Mouse (Mus musculus) heart, postnatal 36 days (tissue): ENCODE measurements around the gene Cel. TPM values are rescaled to one million over a fixed set of nuclear protein-coding genes. Genes with fewer than 3 reads are reported as not detected.

Source experiments
- DNase-seq, 2 experiments: peaks; one replicate each; pipeline ENCODE4 v3.0.0; 2021 to 2022
- intact Hi-C: fragments of 180-260 bp; cut with DNase I; formaldehyde crosslinking; loops from one replicate; pipeline ENCODE4 v1.15.1; 2025
- total RNA-seq, 2 experiments: library from RNA; stranded (reverse); gene quantifications; 2 replicates each; pipeline ENCODE4 v1.2.3; 2021

Gene Cel
- total RNA-seq: not detected

DNA sequence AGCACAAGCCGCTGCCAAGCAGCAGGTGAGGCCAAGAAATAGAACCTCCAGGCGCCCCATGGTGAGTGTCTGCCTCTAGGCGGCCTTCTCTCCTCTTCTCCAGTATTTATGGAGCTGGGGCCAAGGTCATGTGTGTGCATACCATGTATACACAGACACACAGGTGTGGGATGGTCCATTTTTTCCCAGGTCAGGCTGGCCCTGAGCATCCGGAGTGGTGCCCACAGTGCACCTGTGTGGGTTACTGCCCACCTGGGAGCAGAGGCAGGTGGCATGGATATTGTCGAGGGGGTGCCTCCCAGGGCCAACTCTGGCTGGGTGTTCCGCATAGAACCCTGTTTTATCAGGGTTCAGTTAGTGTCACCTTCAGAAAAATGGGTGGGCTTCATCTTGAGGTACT is at the start of gene Cel:
Cel (minus strand) TSS at position 101 of the 400 bp plus-strand sequence.
- intact Hi-C loops: no loop called here
- DNase-seq: no peak

- no peak for DNase-seq
- intact Hi-C loops: no loop called here
Measured at GRCm38 (mm10) chr2:28612436-28613063, 49.3 kb upstream of the Cel start.

DNA sequence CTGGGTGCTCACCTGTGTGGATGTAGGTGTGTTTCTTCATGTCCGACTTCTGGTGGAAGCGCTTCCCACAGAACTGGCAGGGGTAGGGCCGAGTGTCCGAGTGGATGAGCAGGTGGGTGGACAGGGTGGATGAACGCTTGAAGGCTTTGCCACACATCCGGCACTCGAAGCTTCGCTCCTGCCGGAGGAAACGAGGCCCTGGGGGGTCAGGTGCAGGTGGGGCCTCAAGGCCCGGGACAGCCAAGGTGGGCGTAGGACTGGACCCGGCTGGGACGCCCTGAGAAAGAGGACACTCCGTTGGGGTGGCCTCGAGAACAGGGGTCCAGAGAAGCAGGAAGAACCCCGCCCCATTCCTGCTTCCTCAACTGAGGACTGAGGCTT is 48.2 kb upstream of the Cel start:
- intact Hi-C loops: no loop called here
- DNase-seq: no peak

GRCm38 (mm10) chr2:28610716-28611406 is 47.7 kb upstream of the Cel start:
- DNase-seq: no peak
- intact Hi-C loops: no loop called here

- intact Hi-C loops: no loop called here
- no peak for DNase-seq
Measured at GRCm38 (mm10) chr2:28609851-28610250, 46.6 kb upstream of the Cel start.

DNA sequence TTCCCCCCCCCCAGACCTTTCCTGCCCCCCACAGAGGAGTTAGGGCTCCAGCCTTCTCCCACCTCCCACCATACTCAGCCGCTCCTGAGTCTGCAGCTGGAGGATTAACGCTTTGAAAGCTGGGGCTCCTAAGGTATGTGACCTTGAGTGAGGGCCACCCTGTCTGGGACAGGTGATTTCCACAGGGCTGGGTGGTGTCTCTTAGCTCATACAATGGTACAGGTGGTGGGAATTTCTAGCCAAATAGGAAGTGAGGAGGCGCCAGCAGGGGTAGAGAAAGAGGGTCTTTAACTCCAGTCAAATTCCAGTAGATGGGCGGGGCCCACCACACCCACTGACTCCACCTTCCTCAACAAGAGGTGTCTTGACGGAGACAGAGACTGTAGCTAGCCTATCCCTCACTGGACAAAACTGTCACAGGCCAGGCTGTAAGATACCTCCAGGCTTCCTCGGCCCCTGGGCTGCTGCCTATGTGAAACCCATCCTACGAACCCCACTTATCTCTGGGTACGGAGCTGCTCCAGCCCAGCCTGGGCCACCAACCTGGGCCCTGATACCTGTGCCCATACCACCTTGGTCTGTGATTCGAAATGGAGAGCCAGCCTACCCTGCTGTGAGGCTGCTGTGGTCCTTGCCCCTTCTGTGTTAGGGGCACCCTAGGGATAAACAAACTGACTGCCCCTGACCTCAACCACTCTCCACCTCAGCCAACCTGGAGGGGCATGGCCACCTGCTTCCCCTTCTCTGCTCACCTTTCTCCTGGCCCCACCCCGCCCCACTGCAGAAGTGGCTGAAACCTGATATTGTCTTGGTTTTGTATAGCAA is 44.4 kb upstream of the Cel start:
- DNase-seq: no peak
- intact Hi-C loops: no loop called here

- intact Hi-C loops: no loop called here
- no peak for DNase-seq
Measured at GRCm38 (mm10) chr2:28606601-28607340, 43.6 kb upstream of the Cel start.

- intact Hi-C loops: no loop called here
- no peak for DNase-seq
Measured at GRCm38 (mm10) chr2:28605789-28606541, 42.8 kb upstream of the Cel start.

DNA sequence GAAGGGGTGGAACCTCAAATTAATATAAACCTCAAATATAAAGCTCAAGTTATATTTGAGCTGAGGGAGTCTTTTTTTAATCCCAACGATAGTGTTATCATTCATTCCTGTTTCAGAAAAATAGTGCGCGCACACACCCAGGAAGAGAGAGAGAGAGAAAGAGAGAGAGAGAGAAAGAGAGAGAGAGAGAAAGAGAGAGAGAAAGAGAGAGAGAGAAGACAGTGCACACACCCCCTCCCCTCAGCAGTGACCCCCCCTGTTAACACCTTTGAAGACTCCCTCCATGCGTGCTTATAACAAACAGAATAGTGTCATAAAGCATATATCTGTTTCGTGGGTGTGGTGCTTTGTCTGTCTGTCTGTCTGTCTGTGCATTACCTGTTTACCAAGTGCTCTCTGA is 40.3 kb upstream of the Cel start:
- intact Hi-C loops: no loop called here
- DNase-seq: no peak

GRCm38 (mm10) chr2:28601720-28602590 is 38.8 kb upstream of the Cel start:
- intact Hi-C loops: no loop called here
- DNase-seq: no peak

DNA sequence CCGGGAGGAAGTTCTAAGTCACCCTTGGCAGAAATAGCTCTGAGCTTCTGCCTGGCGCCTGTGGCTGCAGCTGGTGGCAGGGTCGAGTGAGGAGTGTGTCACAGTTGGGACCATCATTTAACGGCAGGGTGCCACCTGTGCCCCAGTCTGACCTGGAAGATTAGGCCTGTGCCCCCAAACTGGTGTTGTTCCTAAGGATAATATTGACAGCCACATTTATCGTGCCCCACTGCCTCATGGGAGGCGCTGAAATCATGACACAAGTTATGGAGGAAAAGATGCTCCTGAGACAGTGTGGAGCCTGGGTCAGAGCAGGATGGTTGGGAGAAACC is 36.3 kb upstream of the Cel start:
- intact Hi-C loops: no loop called here
- DNase-seq: no peak

- DNase-seq: no peak
- intact Hi-C loops: no loop called here
Measured at GRCm38 (mm10) chr2:28598692-28599568, 35.7 kb upstream of the Cel start.

DNA sequence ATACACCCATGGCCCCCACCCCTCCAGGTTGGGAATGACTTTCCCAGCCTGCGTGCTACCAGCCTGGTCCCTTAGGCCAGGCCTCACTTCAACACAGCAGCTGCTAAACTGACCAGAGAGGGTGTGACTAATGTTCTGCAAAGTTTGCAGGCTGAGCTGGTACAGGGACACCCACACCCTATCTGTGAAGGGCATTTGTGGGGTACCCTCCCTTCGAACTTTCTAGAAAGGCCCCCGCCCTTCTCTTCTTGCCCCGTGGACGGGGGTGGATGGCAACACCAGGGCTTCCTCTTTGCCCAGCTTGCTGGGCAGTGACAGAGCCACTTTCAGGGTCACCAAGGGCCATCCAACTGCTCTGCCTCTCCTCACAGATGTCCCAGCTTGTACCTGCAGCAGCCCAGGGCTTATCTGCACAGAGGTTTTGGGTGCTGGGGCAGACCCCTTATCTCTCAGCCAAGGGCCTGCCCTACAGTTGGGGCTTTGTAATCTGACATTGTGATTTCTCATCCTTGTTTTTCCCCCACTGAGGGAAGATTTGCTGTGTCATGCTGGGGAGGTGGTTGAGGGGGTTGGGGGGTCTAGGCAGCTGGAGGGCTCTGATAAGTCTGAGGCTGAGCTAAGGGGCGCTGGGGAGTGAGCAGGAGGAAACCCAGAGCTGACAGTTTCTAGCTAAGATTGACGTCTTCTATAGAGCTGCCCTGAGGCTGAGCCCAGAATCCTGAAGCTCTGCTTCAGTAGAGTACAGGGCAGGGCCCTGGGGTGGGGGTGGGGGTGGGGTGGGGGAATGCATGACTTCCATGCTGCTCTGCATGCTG is 34.7 kb upstream of the Cel start:
- intact Hi-C loops: no loop called here
- no peak for DNase-seq

DNA sequence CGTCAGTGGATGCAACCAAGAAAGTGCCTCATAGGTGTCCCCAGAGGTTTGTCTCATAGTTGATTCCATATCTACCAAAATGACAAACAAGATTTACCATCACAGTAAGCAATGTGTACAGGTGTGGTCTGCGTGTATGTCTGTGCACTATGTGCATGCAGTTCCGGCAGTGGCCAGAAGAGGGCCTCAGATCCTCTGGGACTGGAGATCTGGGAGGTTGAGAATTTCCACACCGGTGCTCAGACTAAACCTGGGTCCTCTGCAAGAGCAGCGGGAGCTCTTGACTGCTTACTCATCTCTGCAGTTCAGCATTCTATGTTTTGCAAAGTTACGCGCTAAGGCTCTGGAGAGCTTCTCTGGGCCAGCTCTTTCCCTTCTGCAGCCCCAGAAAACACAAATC is 33.8 kb upstream of the Cel start:
- no peak for DNase-seq
- intact Hi-C loops: no loop called here

DNA sequence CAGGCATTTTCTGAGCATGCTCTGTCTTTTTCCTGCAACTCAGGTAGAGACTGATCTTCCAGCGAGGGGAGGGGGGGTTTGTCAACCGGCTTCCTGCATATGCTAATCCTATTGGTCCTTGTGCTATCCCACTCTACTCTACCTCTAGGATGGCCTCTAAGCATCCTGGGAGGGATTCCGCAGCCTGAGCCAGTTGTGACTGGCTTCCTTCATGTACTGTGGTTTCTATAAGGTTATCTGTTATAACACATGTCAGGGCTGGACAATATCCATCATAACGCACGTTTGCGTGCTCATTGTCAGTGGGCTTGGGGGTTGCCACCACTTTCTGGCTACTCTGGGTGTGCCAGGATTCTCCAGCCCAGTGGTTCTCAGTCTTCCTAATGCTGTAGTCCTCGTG is 32.8 kb upstream of the Cel start:
- DNase-seq: no peak
- intact Hi-C loops: no loop called here

- intact Hi-C loops: loop anchor here (1.0 kb wide), 1 partner anchor 29 kb away; no protein-coding TSS in a partner anchor
- peak; percentile 57 to 65 for DNase-seq
Measured at GRCm38 (mm10) chr2:28592809-28593208, 29.6 kb upstream of the Cel start.

- DNase-seq: no peak
- intact Hi-C loops: no loop called here
Measured at GRCm38 (mm10) chr2:28591479-28591878, 28.3 kb upstream of the Cel start.

DNA sequence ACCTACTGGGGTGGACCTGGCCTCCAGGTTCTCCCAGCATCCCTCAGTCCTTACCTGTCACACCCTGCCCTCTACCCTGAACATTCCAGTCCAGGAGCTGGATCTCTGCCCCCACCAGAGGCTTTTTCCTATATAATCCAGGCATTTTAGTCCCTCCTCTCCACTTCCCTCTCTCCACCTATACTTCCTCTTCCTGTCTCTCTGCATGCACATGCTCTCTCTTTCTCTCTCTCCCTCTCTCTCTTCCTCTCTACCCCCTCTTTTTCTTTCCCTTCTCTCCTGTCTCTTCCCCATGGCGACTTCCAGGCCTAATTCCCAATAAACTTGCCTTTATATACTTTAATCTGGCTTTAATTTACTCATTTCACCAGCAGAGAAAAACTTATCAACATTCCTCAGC is 25.4 kb upstream of the Cel start:
- intact Hi-C loops: loop anchor here (10.0 kb wide), 1 partner anchor 1674 kb away; the partner anchor contains the start of genes Med22, Rpl7a, Surf1 and Surf2
- no peak for DNase-seq
